Mouse (Mus musculus) lung, postnatal 0 days (tissue): ENCODE data around the gene Ip6k2. TPM values are rescaled to one million over a fixed set of nuclear protein-coding genes. Genes with fewer than 3 reads are reported as not detected.

Source experiments
- ATAC-seq: fragments of 200-750 bp; cut with Nextera tagmentation; 2 replicates; pipeline ENCODE4 v1.8.0; 2017; ENCODE audit warnings: moderate library complexity
- DNase-seq: peaks from one replicate; pipeline ENCODE4 v3.0.0-alpha.2; 2016; ENCODE audit warnings: low spot score
- H3K27ac ChIP-seq: fragments of 300-500 bp; sonication (generic); 2 replicates; pipeline ENCODE4 v1.5.1; 2014; ENCODE audit warnings: antibody characterized with exemption, mild to moderate bottlenecking, low read length, mixed read lengths
- H3K27me3 ChIP-seq: fragments of 300-500 bp; sonication (generic); replicated peaks from 2 replicates; pipeline ENCODE4 v1.6.1; 2014; ENCODE audit warnings: low read length, mixed read lengths; ENCODE audit not compliant: insufficient read depth
- H3K36me3 ChIP-seq: fragments of 300-500 bp; sonication (generic); 2 replicates; pipeline ENCODE4 v1.6.1; 2014; ENCODE audit warnings: low read length, mixed read lengths; ENCODE audit not compliant: insufficient read depth
- H3K4me1 ChIP-seq: fragments of 300-500 bp; sonication (generic); 2 replicates; pipeline ENCODE4 v1.6.1; 2014; ENCODE audit warnings: antibody characterized with exemption, low read depth, low read length, mixed read lengths; ENCODE audit not compliant: insufficient read depth
- H3K4me2 ChIP-seq: fragments of 300-500 bp; sonication (generic); replicated peaks from 2 replicates; pipeline ENCODE4 v1.6.1; 2014; ENCODE audit warnings: low read depth, mild to moderate bottlenecking, low read length, moderate library complexity, mixed read lengths
- H3K4me3 ChIP-seq: fragments of 300-500 bp; sonication (generic); 2 replicates; pipeline ENCODE4 v1.5.1; 2014; ENCODE audit warnings: low read depth, low read length
- H3K9ac ChIP-seq: fragments of 300-500 bp; sonication (generic); replicated peaks from 2 replicates; pipeline ENCODE4 v1.6.1; 2014; ENCODE audit warnings: low read depth, mild to moderate bottlenecking
- H3K9me3 ChIP-seq: fragments of 300-500 bp; sonication (generic); 2 replicates; pipeline ENCODE4 v1.6.1; 2016; ENCODE audit warnings: low read length, mixed read lengths
- CTCF ChIP-seq: IDR thresholded peaks from 2 replicates; pipeline ENCODE4 v1.5.1; 2016; ENCODE audit warnings: antibody characterized with exemption, mild to moderate bottlenecking
- EP300 ChIP-seq: IDR thresholded peaks from 2 replicates; pipeline ENCODE4 v1.6.1; 2016; ENCODE audit warnings: antibody characterized with exemption, mild to moderate bottlenecking, control low read depth
- WGBS: fragments of 180-500 bp; shearing (Covaris S2); extraction: QIAGEN DNeasy Blood & Tissue Kit; methylation state at CpG from one replicate; pipeline ENCODE4 v1.1.7; 2014; 5-methylcytosine and 5-hydroxymethylcytosine counted together
- polyA plus RNA-seq: library from polyadenylated mRNA; unstranded; fragments of >200 nt; fragmentation: Nextera tagmentation; extraction: Ambion mirVana; gene quantifications from 2 replicates; pipeline ENCODE4 v1.2.1, GENCODE M21; 2015

The Ip6k2 gene
- polyA plus RNA-seq, 1 experiment from 2014 or later = 48.1 TPM

DNA sequence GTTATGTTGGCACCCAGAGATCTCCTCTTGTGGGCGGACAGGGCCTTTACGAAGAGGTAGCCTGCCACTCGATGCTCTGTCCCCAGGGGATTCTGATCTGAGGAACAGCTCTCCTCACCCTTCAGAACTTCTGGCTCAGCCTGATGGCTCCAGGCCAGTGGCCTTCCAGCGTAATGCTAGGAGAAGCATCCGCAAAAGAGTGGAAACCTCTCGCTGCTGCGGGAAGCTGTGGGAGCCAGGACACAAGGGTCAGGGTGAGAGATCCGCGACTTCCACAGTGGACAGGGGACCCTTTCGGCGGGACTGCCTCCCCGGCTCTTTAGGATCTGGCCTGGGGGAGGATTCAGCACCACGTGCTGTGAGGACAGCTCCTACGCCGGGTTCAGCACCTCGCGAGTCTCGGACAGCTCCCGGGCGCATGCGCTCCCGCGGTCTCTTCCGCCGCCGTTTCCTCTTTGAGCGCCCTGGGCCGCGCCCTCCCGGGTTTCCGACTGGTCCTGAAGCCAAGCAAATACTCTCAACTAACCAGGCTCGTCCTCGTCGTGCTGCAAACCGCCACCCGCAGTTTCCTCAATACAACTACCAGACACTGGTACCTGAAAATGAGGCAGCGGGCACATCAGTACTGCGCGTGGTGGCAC is 43.2 kb downstream of the Ip6k2 start:
- H3K4me1 ChIP-seq = peaks cover 7% of the 10 kb centered on the region
- DNase-seq (peak; percentile 82), ATAC-seq (peak; percentile 74)
- H3K4me3 ChIP-seq = peak overlapping the region; percentile 31
- no peak overlapping the region for H3K9ac ChIP-seq
- H3K36me3 ChIP-seq = no peaks in the 10 kb centered on the region
- WGBS = 2% methylated on average over 38 of the region's 39 CpGs
- no peak overlapping the region for H3K27ac ChIP-seq
- no peaks in the 10 kb centered on the region for H3K9me3 ChIP-seq
- no peak for TF ChIP-seq EP300
- TF ChIP-seq CTCF = no peak
- H3K27me3 ChIP-seq = peaks cover 49% of the 10 kb centered on the region
- peak overlapping the region; percentile 63 for H3K4me2 ChIP-seq

DNA sequence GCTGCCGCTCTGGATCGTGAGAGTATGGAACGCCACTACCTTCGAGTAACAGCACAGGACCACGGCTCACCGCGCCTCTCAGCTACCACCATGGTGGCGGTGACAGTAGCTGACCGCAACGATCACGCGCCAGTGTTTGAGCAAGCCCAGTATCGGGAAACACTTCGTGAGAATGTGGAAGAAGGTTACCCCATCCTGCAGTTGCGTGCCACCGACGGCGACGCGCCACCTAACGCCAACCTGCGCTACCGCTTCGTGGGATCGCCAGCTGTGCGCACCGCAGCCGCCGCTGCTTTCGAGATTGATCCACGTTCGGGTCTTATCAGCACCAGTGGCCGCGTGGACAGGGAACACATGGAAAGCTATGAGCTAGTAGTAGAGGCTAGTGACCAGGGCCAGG is 43.9 kb downstream of the Ip6k2 start:
- Histone ChIP-seq H3K36me3 (no peaks in the 10 kb centered on the region), H3K27ac (no peak overlapping the region), H3K9me3 (no peaks in the 10 kb centered on the region), H3K27me3 (peaks cover 49% of the 10 kb centered on the region), H3K4me3 (peak overlapping the region; percentile 31), H3K9ac (no peak overlapping the region), H3K4me2 (peak overlapping the region; percentile 63), H3K4me1 (peaks cover 11% of the 10 kb centered on the region)
- ATAC-seq (no peak), DNase-seq (no peak)
- TF ChIP-seq EP300 (no peak), CTCF (no peak)
- 9% methylated on average over 34 of the region's 34 CpGs for WGBS

DNA sequence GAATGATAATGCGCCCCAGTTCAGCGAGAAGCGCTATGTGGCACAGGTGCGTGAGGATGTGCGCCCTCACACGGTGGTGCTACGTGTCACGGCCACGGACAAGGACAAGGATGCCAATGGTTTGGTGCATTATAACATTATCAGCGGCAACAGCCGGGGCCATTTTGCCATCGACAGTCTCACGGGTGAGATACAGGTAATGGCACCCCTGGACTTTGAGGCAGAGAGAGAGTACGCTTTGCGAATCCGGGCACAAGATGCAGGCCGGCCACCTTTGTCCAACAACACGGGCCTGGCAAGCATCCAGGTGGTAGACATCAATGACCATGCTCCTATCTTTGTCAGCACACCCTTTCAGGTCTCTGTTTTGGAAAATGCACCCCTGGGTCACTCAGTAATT is 44.3 kb downstream of the Ip6k2 start:
- Histone ChIP-seq H3K36me3 (no peaks in the 10 kb centered on the region), H3K27me3 (peaks cover 49% of the 10 kb centered on the region), H3K4me1 (peaks cover 11% of the 10 kb centered on the region), H3K27ac (no peak overlapping the region), H3K9ac (no peak overlapping the region), H3K4me3 (no peak overlapping the region), H3K4me2 (0 out of 2 replicates have a peak overlapping the region, but pooled peaks have one; percentile 63), H3K9me3 (no peaks in the 10 kb centered on the region)
- 52% methylated on average over 18 of the region's 18 CpGs for WGBS
- ATAC-seq = no peak
- no peak for TF ChIP-seq EP300
- no peak for TF ChIP-seq CTCF
- no peak for DNase-seq

DNA sequence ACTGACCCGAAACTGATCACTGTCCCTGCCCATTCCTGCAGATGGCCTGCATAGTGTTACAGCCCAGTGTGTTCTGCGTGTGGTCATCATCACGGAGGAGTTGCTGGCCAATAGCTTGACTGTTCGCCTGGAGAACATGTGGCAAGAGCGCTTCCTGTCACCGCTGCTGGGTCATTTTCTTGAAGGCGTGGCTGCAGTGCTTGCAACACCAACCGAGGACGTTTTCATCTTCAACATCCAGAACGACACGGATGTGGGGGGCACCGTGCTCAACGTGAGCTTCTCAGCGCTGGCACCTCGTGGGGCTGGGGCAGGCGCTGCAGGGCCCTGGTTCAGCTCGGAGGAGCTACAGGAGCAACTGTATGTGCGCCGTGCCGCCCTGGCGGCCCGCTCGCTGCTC is 48.0 kb downstream of the Ip6k2 start:
- no peaks in the 10 kb centered on the region for H3K36me3 ChIP-seq
- H3K27ac ChIP-seq = no peak overlapping the region
- DNase-seq = peak; percentile 73
- H3K4me2 ChIP-seq = peak overlapping the region; percentile 75
- H3K4me1 ChIP-seq = peaks cover 11% of the 10 kb centered on the region
- H3K9ac ChIP-seq = no peak overlapping the region
- no peaks in the 10 kb centered on the region for H3K9me3 ChIP-seq
- H3K27me3 ChIP-seq = peaks cover 14% of the 10 kb centered on the region
- H3K4me3 ChIP-seq = peak overlapping the region; percentile 39
- ATAC-seq = 0 out of 2 replicates have a peak, but pooled peaks have one; percentile 1
- 5% methylated on average over 22 of the region's 23 CpGs for WGBS
- TF ChIP-seq CTCF = no peak
- no peak for TF ChIP-seq EP300

DNA sequence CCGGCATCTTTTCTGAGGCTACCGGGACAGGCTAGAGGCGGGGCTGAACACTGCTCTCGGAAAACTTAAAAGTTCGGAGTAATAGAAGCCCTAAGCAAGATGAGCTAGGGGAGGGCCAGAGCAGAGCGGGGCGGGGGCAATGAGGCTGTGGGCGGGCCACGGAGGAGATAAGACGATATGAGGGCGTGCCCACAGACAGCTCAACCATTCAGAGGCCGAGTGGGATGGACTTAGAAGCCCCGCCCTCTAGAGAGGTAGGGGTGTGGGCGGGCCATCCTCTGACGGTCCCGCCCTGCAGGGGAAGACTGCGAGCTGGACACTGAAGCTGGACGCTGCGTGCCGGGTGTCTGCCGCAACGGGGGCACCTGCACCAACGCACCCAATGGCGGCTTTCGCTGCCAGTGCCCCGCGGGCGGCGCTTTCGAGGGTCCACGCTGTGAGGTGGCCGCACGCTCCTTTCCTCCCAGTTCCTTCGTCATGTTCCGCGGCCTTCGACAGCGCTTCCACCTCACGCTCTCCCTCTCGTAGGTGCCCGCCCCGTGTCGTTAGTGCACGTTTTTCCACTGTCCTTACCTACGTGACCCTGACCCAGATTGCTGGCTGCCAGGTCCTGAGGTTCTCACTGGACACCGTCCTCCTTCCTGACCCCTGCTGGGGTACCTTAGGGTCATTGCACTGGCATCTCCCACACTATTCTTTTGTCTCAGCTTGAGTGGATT is 49.0 kb downstream of the Ip6k2 start:
- Histone ChIP-seq H3K27ac (no peak overlapping the region), H3K4me2 (peak overlapping the region; percentile 75), H3K9me3 (no peaks in the 10 kb centered on the region), H3K4me3 (peak overlapping the region; percentile 39), H3K36me3 (no peaks in the 10 kb centered on the region), H3K4me1 (peaks cover 6% of the 10 kb centered on the region; the same call in 1 of the 2 replicates), H3K9ac (no peak overlapping the region), H3K27me3 (peaks cover 7% of the 10 kb centered on the region)
- TF ChIP-seq EP300 (no peak), CTCF (no peak)
- ATAC-seq (peak; percentile 99), DNase-seq (peak; percentile 98)
- WGBS = 4% methylated on average over 41 of the region's 46 CpGs

DNA sequence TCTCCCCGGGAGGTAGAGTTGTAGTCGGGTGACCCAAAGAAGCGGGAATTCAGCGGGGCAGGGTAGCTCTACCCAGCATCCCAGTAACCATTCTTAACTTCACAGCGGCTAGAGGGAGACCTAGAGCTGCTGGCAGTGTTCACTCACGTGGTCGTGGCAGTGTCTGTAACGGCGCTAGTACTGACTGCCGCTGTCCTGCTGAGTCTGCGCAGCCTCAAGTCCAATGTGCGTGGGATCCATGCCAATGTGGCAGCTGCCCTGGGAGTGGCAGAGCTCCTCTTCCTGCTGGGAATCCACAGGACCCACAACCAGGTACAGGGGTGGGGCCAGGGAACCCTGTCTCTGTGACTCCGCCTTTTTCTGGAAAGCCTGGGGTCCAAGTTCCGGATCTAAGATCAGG is 59.4 kb downstream of the Ip6k2 start:
- no peak overlapping the region for H3K4me3 ChIP-seq

More for the DNA sequence above, 59.4 kb downstream of the Ip6k2 start:
- H3K27ac ChIP-seq = no peak overlapping the region
- H3K9me3 ChIP-seq = no peaks in the 10 kb centered on the region
- H3K4me2 ChIP-seq = 0 out of 2 replicates have a peak overlapping the region, but pooled peaks have one; percentile 14
- TF ChIP-seq EP300 = no peak
- TF ChIP-seq CTCF = peak; percentile 62
- ATAC-seq (peak; percentile 69), DNase-seq (peak; percentile 62)
- no peak overlapping the region for H3K9ac ChIP-seq
- H3K27me3 ChIP-seq = no peaks in the 10 kb centered on the region
- 9% methylated on average over 14 of the region's 14 CpGs for WGBS
- H3K4me1 ChIP-seq = no peaks in the 10 kb centered on the region
- no peaks in the 10 kb centered on the region for H3K36me3 ChIP-seq
